Mouse (Mus musculus): Measurements from ENCODE around the gene Ablim2.

- no peak; the same call in 1 of the 2 replicates for TF ChIP-seq POLR2A (IDR thresholded peaks at IDR 0.05; ENCODE audit: insufficient read depth, low read depth, low read length)
- no peak for TF ChIP-seq CTCF (IDR thresholded peaks at IDR 0.05; ENCODE audit: insufficient read depth, low read depth, low read length)
These were observed 687 bp downstream of the Ablim2 start for GRCm38 (mm10) chr5:35758081-35759053.
